Mouse (Mus musculus) cerebellum, adult 18-20 months (tissue): ENCODE results near the gene Zscan25.
"Not testable (repeated sequence)": the region's sequence is repeated elsewhere in the genome, so short reads cannot be mapped to it uniquely, and the experiment has no call there.

ENCODE experiments used
- DNase-seq, 2 experiments: peaks; one replicate each; pipeline ENCODE4 v3.0.0; 2021

Zscan25 gene

DNA sequence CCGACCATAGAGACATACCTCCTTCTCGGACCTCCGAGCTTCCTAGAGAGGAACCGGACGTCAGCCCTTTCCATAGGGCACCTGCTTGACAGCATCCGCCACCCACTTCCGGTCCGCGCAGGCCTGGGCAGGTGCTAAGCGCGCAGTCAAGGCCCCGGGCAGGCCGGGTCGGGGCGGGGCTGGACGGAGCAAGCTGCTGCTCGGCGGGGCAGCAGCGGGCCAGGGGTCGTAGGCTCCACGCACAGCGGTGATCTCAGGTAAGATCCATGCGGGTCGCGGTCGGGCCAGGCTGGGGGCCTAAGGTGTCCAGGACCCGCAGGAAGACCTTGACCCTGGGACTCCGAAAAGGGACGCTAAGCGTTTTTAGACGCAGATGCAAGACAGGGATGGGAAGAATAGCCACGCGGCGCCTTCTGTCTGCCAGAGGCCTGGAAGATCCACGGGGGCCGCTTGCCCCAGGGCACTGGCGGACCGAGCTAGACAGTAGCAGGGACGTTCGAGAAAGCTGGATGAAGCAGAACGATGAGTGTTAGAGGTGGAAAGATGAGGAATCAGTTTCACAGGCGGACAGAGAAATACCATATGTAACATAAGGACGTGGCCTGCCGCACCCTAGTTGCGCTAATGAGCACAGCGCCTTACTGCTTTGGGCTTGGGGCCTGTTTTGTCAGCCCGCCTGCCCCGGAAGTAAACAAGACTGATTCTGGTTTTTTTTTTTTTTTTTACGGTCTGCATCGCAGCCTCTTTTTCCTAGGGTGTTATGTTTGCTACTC is at the start of gene Zscan25:
TSS of gene Zscan25 (plus strand) at position 130 of the 773 bp plus-strand sequence.
- DNase-seq = peak; percentile 93 to 95

DNA sequence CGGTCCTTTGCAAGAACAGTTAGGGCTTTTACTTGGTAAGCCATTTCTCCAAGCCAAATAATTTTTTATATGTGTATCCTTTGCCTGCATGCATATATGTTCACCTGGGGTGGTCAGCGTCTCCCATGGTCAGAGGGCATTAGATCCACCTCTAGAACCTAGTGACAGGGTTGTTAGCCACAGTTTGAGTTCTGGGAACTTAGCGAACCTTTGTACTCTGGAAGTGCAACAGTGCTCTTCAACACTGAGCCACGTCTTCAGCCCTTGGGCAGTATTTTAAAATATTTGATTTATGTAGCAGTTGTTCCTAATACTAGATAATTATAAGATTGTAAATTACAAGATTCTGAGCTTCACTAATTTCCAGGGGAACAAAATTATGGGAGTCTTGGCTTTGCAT is 49.7 kb upstream of the Zscan25 start:
- DNase-seq = no peak

DNA sequence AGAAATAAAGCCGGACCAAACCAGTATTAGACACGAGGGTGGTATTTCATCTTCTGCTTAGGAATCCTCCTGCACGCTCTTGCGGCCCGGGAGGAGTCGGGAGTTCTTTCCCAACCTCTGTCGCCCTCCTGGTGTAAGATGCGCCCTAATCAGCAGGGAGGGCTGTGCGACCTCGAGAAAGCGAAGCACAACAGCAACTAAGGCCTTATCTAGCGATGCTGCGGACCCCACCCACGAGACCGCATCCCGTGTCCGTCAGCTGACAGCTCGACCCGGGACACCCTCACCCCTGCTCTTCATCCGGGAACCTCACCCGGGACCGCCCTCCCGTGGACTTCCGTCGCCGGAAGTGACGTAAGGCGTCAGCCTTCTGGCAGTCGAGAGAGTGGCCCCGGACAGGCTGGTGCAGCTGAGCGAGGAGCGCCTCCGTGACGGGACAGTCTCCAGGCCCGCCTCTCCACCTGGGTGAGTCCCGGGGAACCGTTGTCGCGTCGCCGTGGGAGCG is 48.9 kb upstream of the Zscan25 start, which contains the start of gene Zfp655:
TSS of gene Zfp655 (plus strand) at position 349 of the 505 bp plus-strand sequence.
- DNase-seq = peak; percentile 97 to 98

DNA sequence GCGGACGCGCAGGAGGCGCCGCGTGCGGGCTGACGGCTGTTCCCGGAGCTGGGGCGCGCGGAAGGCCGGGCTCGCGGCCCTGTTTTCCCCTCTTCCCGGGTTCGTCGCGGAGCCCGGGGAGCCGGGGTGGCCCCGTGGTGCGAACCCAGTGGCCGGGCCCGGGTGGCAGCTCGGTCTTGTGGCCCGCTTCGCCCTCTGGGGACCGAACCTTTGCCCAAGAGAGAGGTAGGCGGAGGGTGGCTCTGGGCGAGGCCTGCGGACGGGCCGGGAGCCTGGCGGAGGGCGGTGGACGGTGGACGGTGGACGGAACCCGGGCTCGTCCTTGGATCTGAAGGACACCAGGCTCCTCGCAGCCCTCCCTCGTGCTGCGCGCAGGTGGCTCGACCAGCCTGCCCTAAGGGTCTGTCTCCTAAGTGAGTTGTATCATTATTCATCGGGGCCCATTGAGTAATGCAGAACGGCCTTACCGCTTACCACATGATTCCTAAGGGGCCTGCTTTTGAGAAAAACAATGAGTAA is 48.3 kb upstream of the Zscan25 start:
- no peak for DNase-seq

DNA sequence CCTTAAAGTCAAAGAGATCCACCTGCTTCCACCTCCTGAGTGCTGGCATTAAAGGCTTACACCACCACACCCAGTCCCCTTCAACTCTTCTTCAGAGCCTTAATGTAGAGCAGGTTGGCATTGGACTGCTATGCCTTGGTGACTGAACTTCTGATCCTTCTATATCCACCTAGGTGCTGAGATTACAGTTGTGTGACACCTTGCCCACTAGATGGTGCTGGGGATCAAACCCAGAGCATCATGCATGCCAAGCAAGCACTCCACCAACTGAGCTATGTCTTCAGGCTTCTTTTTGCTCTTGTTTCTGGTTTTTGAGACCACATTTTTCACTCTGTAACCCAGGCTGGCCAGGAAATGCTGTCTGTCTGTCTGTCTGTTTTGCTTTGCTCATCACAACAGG is 45.7 kb upstream of the Zscan25 start:
- DNase-seq = peak; percentile 19 to 38

DNA sequence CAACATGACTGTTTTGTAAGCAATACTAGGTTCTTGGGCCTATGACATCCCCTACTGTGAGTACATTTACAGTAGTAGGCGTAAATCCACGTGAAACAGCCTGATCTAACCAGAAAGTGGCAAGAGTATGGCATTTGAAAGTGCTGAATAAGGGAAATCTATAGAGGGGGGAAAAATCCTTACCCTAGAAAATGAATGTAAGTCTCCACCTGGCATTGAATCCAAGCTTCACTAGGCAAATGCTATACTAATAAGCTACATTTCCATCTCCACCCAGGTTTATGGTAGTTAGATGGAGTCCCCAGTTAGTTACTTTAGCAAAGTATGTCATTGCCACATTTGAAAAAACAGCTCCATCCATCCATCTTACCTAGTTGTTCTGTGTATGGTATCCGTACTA is 30.8 kb upstream of the Zscan25 start:
- no peak for DNase-seq

DNA sequence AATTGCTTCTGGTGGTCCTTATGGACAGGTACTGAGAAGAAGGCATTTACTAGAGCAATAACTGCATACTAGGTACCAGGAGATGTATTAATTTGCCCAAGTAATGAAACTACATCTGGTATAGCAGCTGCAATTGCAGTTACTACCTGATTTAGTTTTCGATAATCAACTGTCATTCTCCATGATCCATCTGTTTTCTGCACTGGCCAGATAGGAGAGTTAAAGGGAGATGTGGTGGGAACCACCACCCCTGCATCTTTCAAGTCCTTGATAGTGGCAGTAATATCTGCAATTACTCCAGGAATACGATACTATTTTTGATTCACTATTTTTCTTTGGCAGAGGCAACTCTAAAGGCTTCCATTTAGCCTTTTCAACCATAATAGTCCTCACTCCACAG is 6.7 kb upstream of the Zscan25 start:
- not testable (repeated sequence) for DNase-seq

DNA sequence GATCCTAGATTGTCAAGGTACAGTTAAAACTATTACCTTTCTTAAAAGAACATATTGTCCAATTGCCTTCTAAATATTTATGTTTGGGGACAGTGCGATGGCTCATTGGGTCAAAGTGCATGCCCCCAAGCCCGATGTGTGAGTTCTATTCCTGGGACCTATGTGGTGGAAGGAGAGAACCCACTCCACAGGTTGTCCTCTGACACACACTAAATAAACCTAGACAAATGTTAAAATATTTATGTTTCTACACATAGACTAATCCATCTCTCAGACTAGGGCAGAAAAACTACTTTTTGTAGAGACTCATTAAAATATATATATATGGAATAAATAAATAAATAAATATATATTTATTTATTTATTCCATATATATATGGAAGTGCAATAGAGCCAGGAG is 352 bp upstream of the Zscan25 start:
- no peak for DNase-seq

DNA sequence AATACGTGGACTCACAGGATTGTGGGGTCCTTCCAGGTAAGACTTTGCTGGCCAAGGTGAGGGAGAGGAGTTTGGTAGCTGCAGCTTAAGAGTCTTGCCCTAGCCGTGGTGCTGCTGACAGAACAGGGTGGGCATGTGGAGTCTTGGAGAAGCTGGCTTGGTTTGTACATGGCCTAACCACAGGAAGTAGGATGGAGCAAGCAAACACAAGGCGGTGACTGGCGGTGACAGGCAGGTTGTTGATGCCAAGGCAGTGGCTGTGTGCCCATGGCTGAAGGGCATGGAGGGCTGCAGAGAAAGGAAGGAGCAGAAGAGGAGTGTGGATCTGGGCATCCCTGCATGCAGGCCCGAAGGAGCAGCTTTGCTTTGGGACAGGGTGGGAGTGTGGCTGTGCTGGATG is 8.1 kb downstream of the Zscan25 start:
- DNase-seq = no peak

DNA sequence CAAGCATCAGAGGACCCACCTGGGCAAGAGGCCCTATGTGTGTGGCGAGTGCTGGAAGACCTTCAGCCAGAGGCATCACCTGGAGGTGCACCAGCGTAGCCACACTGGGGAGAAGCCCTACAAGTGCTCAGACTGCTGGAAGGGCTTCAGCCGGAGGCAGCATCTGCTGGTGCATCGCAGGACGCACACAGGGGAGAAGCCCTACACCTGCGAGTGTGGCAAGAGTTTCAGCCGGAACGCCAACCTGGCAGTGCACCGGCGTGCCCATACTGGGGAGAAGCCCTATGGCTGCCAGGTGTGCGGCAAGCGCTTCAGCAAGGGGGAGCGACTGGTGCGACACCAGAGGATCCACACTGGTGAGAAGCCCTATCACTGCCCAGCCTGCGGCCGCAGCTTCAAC is 10.4 kb downstream of the Zscan25 start:
- DNase-seq = no peak

DNA sequence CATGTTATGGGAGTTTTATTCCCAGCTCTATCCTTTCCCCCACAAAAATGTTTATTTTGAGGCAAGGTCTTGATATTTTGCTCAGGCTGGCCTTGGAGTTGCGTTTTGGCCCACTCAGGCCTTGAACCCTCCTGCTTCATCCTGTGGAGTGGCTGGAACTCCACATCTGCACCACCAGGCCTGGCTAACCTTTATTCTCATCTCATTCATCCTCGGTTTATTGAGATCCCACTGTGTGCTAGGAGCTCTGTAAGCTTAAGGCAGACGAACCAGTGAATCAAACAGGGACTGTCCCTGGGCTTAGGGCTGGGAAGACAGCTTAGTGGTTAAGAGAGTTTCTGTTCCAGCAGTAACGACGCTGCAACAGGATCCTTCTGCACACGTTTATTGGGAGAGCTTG is 12.1 kb downstream of the Zscan25 start:
- DNase-seq = no peak

DNA sequence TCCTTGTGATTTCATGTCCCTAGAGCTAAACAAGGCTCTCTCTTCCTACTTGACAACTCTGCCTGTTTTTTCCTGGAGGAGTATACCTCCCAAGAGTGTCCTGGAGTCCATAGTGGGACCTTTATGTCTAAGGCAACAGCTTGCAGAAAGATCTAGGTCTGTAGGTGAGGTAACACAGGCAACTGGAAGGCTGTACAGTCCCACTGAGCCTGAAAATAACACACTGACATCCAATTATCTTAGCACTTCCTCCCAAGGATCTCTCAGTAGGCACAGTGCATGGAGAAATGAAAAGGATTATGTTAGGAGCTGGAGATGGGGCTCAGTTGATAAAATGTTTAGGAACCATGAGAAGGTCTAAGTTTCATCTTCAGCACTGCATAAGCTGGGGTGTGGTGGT is 20.2 kb downstream of the Zscan25 start:
- no peak for DNase-seq

DNA sequence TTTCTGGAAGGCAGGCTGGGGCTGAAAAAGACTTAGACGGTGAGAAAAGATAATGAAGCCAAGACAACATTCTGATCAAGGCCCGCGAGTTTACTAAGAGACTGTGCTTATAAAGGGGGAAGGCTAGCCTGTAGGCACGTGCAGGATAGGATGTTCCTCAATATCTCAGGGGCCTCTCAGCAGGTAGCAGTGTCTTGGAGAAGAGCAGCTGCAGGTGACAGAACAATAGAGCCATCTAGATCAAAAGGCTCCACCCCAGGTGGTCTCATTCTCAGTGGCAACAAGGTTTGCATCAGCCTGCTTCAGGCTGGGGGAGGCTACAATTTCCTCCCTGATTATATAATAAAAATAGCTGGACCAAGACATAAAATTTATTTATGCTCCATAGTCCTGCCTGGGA is 21.5 kb downstream of the Zscan25 start:
- not testable (repeated sequence) for DNase-seq

DNA sequence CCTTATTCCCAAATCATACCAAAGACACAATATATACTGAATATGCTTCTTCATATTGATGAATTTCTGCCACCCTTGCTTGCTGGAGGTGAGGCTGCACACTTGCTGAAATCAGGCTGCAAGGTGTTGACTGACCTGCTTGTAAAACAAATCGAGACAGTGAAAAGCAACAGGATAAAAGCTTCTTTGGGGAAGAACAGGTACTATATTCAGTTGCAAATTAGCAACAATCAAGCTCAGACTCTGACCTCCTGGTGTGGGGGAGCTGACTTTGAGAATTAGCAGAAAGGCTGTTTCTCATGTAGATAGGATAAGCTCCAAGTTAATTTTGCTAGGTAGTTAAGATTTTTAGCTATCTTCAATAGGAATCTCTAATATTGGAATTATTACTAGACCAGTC is 22.1 kb downstream of the Zscan25 start:
- no peak for DNase-seq

DNA sequence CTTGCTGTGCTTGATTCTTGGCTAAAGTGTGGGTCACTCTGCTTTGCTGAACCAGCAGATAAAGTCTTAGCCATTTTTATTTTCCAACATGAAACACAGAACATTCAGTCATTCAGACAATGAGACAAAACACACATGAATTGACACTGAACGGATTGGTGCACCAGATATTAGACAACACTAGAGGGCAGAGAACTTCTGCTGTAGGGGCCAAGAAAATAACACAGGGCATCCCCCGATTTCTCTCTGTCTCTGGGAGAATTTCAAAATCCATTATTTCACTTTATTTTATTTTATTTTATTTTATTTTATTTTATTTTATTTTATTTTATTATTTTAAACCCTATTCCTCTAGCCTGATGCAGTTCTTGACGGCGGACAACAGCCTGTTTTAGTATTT is 26.7 kb downstream of the Zscan25 start:
- not testable (repeated sequence) for DNase-seq

DNA sequence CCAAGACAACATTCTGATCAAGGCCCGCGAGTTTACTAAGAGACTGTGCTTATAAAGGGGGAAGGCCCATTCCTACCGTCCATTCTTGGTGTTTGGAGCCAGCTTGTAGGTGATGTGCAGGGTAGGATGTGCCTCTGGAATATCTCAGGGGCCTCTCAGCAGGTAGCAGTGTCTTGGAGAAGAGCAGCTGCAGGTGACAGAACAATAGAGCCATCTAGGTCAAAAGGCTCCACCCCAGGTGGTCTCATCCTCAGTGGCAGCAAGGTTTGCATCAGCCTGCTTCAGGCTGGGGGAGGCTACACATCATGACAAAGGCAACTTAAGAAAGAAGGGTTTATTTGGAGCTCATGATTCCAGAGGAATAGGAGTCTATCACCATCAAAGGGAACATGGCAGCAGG is 27.5 kb downstream of the Zscan25 start:
- not testable (repeated sequence) for DNase-seq

DNA sequence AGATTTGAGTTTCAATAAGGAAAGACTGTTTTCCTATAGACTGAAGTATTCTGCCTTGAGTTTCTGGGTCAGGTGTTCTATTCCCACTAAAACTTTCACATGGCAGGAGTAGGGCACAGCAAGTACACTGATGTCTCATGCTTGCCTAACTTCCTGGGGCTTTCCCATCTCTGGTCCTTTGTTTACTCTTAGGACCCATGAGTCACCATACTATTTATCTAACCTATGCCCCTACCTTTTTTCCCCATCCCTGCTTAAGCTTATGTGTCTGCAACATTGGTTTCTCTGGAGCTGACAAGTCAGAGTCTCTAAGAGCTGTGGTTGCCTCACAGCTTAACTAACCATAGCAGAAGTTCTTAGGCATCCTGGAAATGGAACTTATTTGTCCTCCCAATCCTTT is 33.5 kb downstream of the Zscan25 start:
- no peak for DNase-seq

DNA sequence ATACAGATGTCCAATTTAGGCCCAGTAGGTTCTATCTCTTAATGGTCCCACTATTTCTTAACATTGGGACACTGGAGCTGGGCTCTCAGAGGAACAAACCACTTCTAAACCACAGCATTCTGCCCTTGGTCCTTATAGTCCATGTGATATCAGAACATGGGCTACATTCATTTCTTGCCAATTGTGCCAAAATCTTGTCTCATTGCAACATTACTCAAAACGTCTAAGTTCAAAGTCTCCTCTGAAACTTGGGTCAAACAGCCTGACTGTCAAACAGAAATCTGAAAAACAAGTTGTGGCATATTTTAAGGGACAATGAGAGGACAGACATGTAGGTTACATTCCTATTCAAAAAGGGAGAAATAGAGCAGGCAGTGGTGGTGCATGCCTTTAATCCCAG is 36.8 kb downstream of the Zscan25 start:
- no peak for DNase-seq

DNA sequence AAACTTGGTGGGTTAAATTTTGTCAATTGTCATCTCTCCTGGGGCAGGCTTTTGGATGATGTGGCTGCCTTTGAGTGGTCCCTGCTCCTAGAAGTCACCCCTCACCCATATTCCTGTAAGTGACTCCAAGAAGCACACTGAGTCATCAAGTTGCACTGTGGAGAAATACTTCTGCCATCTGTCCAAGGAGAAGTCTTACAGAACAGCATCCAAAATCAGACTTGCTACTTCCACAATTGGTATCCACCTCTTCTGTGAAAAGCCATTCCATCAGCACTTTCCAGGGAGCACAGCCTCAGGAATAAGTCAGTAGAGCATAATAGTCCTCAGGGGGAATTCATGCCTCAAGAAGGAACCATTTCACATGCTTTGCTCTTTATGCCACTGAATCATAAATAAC is 58.5 kb downstream of the Zscan25 start:
- DNase-seq = not testable (repeated sequence)
